Mouse (Mus musculus): ENCODE results near the gene Chd3. TPM values are rescaled to one million over a fixed set of nuclear protein-coding genes. Genes with fewer than 3 reads are reported as not detected.
"Not testable (repeated sequence)": the region's sequence is repeated elsewhere in the genome, so short reads cannot be mapped to it uniquely, and the experiment has no call there.

Chd3 gene
- total RNA-seq, 2 experiments from 2014 or later = 519 to 534 TPM

GRCm38 (mm10) chr11:69325628-69326407 is 43.4 kb downstream of the Chd3 start, which contains the start of gene Kcnab3:
Gene Kcnab3 (plus strand): TSS chr11:69326258.
- peak; percentile 65 to 89 for DNase-seq (ENCODE audit: low spot score in 2 of 2)

- no peak for DNase-seq (ENCODE audit: low spot score in 2 of 2)
These were observed 44.5 kb downstream of the Chd3 start for GRCm38 (mm10) chr11:69324749-69325148.

DNA sequence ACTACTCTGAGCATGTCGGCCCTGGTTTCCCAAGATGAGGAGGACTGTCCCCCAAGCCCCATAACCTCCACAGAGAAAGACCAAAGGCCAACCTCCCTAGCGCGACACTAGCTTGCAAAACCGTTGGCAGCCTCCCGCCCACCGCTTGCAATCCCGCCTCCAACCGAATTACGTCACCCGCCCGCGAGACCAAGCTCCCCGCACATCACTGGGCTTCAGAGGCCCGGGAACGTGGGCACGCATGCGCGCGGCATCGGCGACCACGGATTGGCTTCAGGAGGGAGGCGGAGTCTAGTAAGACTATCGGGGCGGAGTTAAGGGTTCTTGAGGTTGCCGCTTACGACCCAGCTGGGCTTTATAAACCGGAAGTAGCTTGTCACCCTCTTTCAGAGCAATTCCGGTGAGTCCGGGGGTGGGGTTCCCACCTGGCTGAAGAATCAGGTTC is 45.5 kb downstream of the Chd3 start, which contains the start of the genes Cntrob and Trappc1:
Cntrob (minus strand) TSS at position 109 of the 445 bp plus-strand sequence.
Trappc1 (plus strand) TSS at position 314 of the 445 bp plus-strand sequence.
- DNase-seq (ENCODE audit: low spot score in 2 of 2) = peak; percentile 96 to 99

- DNase-seq (ENCODE audit: low spot score in 2 of 2) = no peak
These were observed 46.3 kb downstream of the Chd3 start for GRCm38 (mm10) chr11:69322693-69323471.

DNA sequence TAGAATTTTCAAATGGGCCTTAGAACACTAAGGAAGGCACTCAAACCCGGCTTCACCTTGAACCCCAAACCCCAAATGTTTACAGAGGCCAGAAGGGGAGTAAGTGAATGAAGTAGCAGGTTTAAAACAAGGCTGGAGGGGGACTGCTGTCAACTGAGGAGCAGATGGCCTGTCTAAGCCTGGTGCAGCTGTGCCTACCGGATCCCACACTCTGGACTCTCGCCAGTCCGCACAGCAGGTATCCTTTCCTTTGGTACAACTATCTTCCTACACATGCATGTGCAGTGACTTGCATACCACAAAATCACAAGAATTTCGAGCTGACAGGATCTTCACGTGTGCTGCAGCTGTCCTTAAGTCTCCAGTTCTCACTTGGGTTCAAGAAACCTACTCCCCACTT is 47.2 kb downstream of the Chd3 start:
- no peak for DNase-seq (ENCODE audit: low spot score in 2 of 2)

GRCm38 (mm10) chr11:69321580-69321979 is 47.6 kb downstream of the Chd3 start:
- no peak for DNase-seq (ENCODE audit: low spot score in 2 of 2)

- not testable (repeated sequence) for DNase-seq (ENCODE audit: low spot score in 2 of 2)
These were observed 51.2 kb downstream of the Chd3 start for GRCm38 (mm10) chr11:69318000-69318399.

DNA sequence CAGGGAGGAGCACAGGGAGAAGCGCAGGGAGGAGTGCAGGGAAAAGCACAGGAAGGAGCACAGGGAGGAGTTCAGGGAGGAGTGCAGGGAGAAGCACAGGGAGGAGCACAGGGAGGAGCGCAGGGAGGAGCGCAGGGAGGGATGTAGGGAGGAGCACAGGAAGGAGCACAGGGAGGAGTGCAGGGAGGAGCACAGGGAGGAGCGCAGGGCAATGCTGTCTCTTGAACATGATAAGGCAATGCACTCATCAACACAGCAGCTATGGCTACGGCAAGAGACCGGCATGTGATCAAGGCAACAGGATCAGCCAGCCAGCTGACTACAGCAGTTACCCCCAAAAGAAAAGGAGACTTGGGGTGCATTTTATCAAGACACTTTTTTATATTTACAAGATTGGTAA is 52.8 kb downstream of the Chd3 start:
- no peak for DNase-seq (ENCODE audit: low spot score in 2 of 2)

- DNase-seq (ENCODE audit: low spot score in 2 of 2) = no peak
These were observed 57.9 kb downstream of the Chd3 start for GRCm38 (mm10) chr11:69311266-69311665.

DNA sequence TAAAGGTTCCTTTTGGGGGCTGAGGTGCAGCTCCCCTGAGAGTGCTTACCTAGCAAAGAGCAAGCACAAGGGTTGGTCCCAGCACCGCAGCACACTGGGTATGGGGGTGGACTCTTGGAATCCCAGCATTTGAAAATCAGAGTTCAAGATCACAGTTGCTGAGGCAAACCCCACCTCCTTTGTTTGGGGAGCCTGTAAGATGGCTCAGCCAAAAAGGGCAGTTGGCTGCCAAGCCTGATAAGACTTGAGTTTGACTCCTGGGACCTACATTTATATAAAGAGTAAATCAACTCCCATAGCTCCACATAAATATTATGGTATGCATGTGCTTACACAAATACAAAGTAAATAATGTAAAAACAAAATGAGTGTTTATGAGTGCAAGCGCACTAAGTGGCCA is 63.2 kb downstream of the Chd3 start:
- no peak for DNase-seq (ENCODE audit: low spot score in 2 of 2)

- DNase-seq (ENCODE audit: low spot score in 2 of 2) = no peak
These were observed 63.9 kb downstream of the Chd3 start for GRCm38 (mm10) chr11:69305291-69305690.

DNA sequence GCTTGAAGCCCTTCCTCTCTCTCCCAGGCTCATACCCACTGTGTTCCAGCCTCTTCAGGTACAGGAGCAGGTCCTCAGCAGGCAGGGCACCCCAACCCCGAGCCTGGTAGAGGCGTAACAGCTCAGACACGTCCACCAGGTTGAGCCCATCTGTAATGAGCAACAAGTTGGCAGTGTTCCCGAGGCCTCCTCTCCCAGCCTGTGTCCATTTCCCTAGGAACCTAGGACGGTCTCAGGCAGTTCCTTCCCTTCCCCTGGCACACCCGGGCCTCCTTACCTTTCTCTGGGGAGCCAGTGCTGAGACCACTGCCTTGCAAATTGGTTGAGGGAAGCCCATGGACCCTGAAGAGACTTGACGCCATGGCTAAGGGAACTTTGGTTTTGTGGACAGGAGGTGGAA is 66.4 kb downstream of the Chd3 start:
- no peak for DNase-seq (ENCODE audit: low spot score in 2 of 2)

DNA sequence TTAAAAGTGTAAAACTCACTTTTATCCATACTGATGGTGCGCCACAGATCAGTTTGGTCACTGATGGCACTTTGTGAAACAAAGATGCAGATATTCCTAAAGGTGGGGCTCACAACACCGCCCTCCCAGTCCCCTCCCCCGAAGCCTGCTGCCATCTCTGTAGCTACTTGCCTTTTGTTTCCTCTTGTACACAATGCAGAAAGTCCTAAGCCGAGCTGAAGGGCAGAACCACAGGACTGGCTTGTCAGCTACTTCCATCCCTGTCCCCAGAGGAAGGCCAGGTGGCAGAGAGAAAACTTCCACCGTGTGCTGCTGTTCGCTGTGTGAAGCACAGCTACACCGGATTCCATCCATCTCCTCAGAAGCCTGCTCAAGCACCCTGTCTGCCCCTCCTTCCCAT is 71.0 kb downstream of the Chd3 start:
- DNase-seq (ENCODE audit: low spot score in 2 of 2) = no peak

DNA sequence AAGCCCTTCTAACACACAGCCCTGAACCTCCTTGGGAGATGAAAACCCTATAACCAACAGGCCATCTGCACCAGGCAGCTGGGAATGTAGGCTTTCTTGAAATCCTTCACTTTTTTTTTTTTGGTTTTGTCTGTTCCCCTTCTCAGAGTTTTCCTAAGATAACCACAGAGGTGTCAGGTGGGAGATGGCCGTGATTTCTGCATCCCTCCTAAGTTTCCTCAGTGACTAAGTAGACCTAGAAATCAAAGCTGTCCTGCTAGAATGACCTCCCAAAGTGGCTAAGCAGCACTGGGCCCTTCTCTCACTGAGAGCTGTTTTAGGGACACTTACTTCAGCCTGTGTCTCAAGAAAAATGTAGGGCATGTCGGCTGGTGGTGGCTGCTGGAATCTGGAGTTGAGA is 71.4 kb downstream of the Chd3 start:
- no peak for DNase-seq (ENCODE audit: low spot score in 2 of 2)

GRCm38 (mm10) chr11:69295286-69295685 is 73.9 kb downstream of the Chd3 start:
- DNase-seq (ENCODE audit: low spot score in 2 of 2) = no peak

Other genes starting within 250 kb of the Chd3 start
- gene Hes7, start 249.0 kb downstream of the Chd3 start, total RNA-seq (2021) = under 1 TPM; 0.46 to 0.62 TPM
- under 1 TPM; 0.88 to 0.95 TPM for gene 9130213A22Rik, start 246.8 kb downstream of the Chd3 start, total RNA-seq (2021)
- gene Aloxe3, start 243.5 kb downstream of the Chd3 start, total RNA-seq (2021) = 1 to 10 TPM; 2.9 to 5.7 TPM
- gene Alox12b, start 212.4 kb downstream of the Chd3 start, total RNA-seq (2021) = under 1 TPM; 0.65 to 0.95 TPM
- gene Alox8, start 171.6 kb downstream of the Chd3 start, total RNA-seq (2021) = 1 to 10 TPM; 5.5 to 8.4 TPM
- gene Gucy2e, start 132.4 kb downstream of the Chd3 start, total RNA-seq (2021) = 1 to 10 TPM; 1.0 to 1.1 TPM
- 10 to 100 TPM; 15.3 to 16.9 TPM for gene Cntrob, start 45.6 kb downstream of the Chd3 start, total RNA-seq (2021)
- 10 to 100 TPM; 65.5 to 79.1 TPM for gene Trappc1, start 45.4 kb downstream of the Chd3 start, total RNA-seq (2021)
- gene Kcnab3, start 43.1 kb downstream of the Chd3 start, total RNA-seq (2021) = 10 to 100 TPM; 15.2 to 18.6 TPM
- gene Rnf227, start 28.9 kb downstream of the Chd3 start, total RNA-seq (2021) = 10 to 100 TPM; 71.7 to 76.9 TPM
- gene Naa38, start 26.1 kb upstream of the Chd3 start, total RNA-seq (2021) = 100 to 1,000 TPM in 1 of 2 experiments, 10 to 100 TPM in 1; 99.3 to 111 TPM
- gene Cyb5d1, start 26.2 kb upstream of the Chd3 start, total RNA-seq (2021) = 10 to 100 TPM; 36.0 to 39.7 TPM
- 1 to 10 TPM; 2.1 to 2.3 TPM for gene Tmem88, start 28.8 kb upstream of the Chd3 start, total RNA-seq (2021)
- 10 to 100 TPM; 41.7 to 42.8 TPM for gene Kdm6b, start 44.3 kb upstream of the Chd3 start, total RNA-seq (2021)
- 1 to 10 TPM; 5.8 to 6.3 TPM for gene Dnah2, start 179.7 kb upstream of the Chd3 start, total RNA-seq (2021)
- 100 to 1,000 TPM; 144 to 156 TPM for gene Efnb3, start 190.8 kb upstream of the Chd3 start, total RNA-seq (2021)
- 1 to 10 TPM; 8.6 to 9.5 TPM for gene Wrap53, start 210.8 kb upstream of the Chd3 start, total RNA-seq (2021)
- 10 to 100 TPM; 27.3 to 29.6 TPM for gene Trp53, start 211.0 kb upstream of the Chd3 start, total RNA-seq (2021)
- 100 to 1,000 TPM; 513 to 551 TPM for gene Atp1b2, start 236.5 kb upstream of the Chd3 start, total RNA-seq (2021)
- gene Shbg, start 248.5 kb upstream of the Chd3 start, total RNA-seq (2021) = not detected

All from layer of hippocampus, postnatal 14 days (tissue).